Mouse (Mus musculus) MEL (cell line): ENCODE measurements around the gene Ctnnbip1.

Experiments used
- CHD2 ChIP-seq: IDR thresholded peaks from 2 replicates; pipeline ENCODE4 v1.6.1; 2011; ENCODE audit warnings: low read length, improper control_type of control experiment
- CTCF ChIP-seq, 3 experiments: IDR thresholded peaks in 2 of 3; conservative IDR thresholded peaks in 1 of 3; 2 replicates each; pipeline ENCODE4 v1.5.1; 2011 to 2012; ENCODE audit warnings: low read length in 3 of 3, low read depth in 2 of 3, mild to moderate bottlenecking in 2 of 3, improper control_type of control experiment in 1 of 3, inconsistent platforms in 1 of 3, mixed read lengths in 1 of 3, moderate library complexity in 1 of 3; ENCODE audit not compliant: control insufficient read depth in 1 of 3, insufficient read depth in 1 of 3, poor library complexity in 1 of 3, severe bottlenecking in 1 of 3
- E2F4 ChIP-seq: IDR thresholded peaks from 2 replicates; pipeline ENCODE4 v1.6.1; 2011; ENCODE audit warnings: low read depth, low read length, improper control_type of control experiment, borderline replicate concordance
- JUND ChIP-seq: IDR thresholded peaks from 2 replicates; pipeline ENCODE4 v1.6.1; 2011; ENCODE audit warnings: low read depth, mild to moderate bottlenecking, improper control_type of control experiment, low read length
- NRF1 ChIP-seq: IDR thresholded peaks from 2 replicates; pipeline ENCODE4 v1.6.1; 2014; ENCODE audit warnings: low read depth, mild to moderate bottlenecking, inconsistent platforms, low read length, improper control_type of control experiment, moderate library complexity; ENCODE audit not compliant: poor library complexity, insufficient read depth, severe bottlenecking
- POLR2A ChIP-seq, 2 experiments: IDR thresholded peaks; 2 replicates each; pipeline ENCODE4 v1.6.1; 2011 to 2012; ENCODE audit warnings: low read length in 2 of 2, mild to moderate bottlenecking in 2 of 2, control low read depth in 1 of 2, improper control_type of control experiment in 1 of 2, low read depth in 1 of 2, moderate library complexity in 1 of 2; ENCODE audit not compliant: control insufficient read depth in 1 of 2, insufficient read depth in 1 of 2, poor library complexity in 1 of 2
- RCOR1 ChIP-seq: IDR thresholded peaks from 2 replicates; pipeline ENCODE4 v1.6.1; 2012; ENCODE audit warnings: low read depth, mild to moderate bottlenecking, inconsistent platforms, low read length, improper control_type of control experiment
- ZKSCAN1 ChIP-seq: IDR thresholded peaks from 2 replicates; pipeline ENCODE4 v1.6.1; 2012; ENCODE audit warnings: low read depth, mild to moderate bottlenecking, inconsistent platforms, low read length, improper control_type of control experiment, moderate library complexity
- ZNF384 ChIP-seq: IDR thresholded peaks from 2 replicates; pipeline ENCODE4 v1.6.1; 2012; ENCODE audit warnings: low read depth, mild to moderate bottlenecking, inconsistent platforms, low read length, improper control_type of control experiment

DNA sequence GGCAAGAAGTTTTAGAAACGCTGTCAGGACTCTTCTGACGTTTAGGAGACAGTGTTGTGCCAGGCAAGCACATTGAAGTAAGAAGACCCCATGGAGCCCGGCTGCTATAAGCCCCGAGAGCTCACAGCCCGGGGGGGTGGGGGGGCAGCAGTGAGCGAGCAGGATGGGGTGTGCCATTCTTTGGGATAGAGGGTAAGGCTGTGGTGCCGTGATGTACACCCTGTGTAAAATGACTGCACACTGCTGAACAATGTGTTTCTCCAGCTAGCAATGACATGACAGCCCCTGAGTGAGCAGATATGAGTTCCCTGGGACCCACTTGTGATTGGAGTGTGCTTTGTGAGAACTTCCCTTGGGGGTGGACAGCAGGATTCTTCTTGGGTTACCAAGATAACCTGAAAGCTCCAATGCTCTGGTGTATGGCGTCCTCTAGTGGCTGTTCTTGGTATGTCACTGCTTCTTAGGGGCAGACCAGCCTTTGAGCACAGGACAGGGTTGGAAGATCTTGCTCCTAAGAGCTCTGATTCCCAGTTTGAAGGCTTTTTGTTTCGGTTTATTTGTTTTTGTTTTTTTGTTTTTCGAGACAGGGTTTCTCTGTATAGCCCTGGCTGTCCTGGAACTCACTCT is 25.0 kb downstream of the Ctnnbip1 start:
- TF ChIP-seq ZKSCAN1 = no peak
- no peak for TF ChIP-seq POLR2A (IDR thresholded peaks at IDR 0.05; ENCODE audit: control insufficient read depth in 1 of 2, insufficient read depth in 1 of 2, low read depth in 1 of 2, low read length in 2 of 2, poor library complexity in 1 of 2)
- no peak for TF ChIP-seq NRF1
- TF ChIP-seq E2F4 = no peak
- no peak for TF ChIP-seq RCOR1
- TF ChIP-seq CTCF (IDR thresholded peaks at IDR 0.05 in 2 of 3, conservative IDR thresholded peaks at IDR 0.05 in 1 of 3; ENCODE audit: control insufficient read depth in 1 of 3, insufficient read depth in 1 of 3, low read depth in 2 of 3, low read length in 3 of 3, poor library complexity in 1 of 3, severe bottlenecking in 1 of 3) = peak; percentile 92 to 100 (median 98)
- no peak for TF ChIP-seq ZNF384
- no peak for TF ChIP-seq CHD2
- TF ChIP-seq JUND = no peak
